Mouse (Mus musculus) heart, adult 11 months (tissue): ENCODE data around the gene Ager.

Experiments used
- DNase-seq: peaks from one replicate; pipeline ENCODE4 v3.0.0; 2022

Ager gene

DNA sequence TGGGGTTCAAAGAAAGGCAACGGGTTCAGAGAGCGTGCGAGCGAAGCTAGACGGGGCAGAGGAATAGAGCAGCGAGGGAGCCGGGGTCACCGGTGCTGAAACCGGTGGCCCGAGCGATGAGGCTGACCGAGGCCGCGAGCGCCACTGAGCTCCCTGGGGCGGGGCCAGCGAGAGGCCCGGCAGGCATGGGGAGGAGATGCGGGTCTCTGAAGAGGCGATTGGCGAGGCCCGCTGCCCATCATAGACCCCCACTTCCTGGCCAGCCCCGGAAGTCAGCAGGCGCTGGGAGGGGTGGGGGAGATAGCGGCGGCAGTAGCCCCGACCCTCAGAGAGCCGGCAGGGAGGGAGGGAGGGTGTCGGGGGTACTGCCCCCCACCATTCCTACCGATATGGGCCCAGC lies 7.9 kb downstream of the Ager start:
- peak; percentile 100 for DNase-seq

DNA sequence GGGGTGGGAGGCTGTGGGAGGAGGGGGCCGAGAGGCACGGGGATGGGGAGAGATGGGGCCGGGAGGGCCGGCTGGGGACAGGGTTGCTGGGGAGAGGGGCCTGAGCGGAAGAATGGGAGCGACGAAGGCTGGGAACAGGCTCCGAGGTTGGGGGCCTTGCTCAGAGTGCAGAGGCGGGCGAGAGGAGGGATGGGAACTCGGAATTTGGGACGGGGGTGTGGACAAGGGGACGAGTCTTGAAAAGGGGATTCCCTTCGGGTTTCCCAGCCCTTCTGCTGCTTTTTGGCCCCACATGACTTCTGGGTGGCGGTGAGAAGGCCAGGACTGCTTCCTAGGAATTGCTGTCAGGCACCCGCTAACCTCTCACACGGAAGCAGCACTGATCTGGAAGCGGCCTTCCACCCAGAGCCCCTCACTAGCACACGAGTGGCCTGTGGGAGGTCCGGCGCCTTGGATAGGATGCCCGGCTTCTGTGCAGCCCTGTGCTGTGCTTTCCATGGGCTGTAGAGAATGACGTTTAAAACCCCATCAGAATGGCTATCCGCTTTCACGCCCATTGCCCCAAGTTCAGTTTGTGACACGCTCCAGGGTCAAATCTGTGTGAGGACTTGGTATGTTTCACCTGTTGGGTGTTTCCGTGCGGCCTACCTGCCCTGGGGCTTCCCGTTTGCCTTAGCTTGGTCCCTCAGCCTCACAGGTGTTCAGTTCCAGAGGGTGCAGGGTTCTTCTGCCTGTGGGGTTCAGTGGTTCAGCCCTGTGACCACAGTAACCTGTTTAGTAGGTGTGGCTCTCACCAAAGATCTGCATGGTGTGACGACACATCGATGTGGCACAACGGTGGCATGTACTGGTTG lies 8.8 kb downstream of the Ager start:
- DNase-seq = peak; percentile 95

- no peak for DNase-seq
Observed at GRCm38 (mm10) chr17:34607997-34608396, 10.3 kb downstream of the Ager start.

DNA sequence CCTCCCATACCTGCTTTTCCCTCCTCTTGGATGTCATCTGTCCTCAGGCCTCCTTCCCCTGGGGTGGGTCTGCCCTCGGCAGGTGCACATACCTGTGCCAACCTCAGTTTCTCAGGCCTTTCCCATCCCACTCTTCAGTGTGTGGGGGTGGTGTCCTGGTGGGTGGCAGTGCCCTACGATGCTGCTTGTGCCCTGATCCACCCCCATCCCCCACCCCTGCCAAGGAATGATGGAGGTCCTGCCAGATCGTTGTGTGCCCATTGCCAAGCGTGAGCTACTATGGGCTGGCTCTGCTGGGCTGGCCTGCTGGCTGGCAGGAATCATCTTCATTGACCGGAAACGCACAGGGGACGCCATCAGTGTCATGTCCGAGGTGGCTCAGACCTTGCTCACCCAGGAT lies 13.4 kb downstream of the Ager start:
- DNase-seq = no peak

DNA sequence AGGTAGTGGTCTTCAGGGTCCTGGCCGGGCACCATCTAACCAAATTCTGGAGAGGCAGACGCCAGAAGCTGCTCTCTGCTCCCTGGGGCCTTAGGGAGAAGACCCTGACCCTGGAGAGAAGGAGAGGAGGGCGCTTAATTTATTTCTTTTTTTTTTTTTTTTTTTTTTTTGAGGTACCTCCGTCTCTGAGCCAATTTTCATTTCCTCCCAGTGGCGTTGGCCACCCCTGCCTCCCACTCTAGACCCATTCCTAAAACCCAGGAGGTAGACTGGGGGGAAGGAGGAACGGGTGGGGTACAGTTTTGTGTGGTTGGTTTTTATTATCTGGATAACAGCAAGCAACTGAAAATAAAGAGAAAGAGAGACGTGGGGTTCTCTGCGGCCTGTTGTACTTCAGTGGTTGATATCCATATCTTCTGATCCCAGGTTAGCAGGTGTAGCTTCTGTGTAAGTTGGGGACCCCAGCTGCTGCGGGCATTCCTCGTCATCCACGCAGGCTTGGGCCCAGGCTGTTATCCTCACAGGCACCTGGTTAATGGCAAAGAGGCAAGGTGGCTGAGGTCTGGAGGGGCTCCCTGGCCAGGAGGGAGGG lies 15.5 kb downstream of the Ager start:
- DNase-seq = no peak

- DNase-seq = no peak
Observed at GRCm38 (mm10) chr17:34613830-34614229, 16.2 kb downstream of the Ager start.

DNA sequence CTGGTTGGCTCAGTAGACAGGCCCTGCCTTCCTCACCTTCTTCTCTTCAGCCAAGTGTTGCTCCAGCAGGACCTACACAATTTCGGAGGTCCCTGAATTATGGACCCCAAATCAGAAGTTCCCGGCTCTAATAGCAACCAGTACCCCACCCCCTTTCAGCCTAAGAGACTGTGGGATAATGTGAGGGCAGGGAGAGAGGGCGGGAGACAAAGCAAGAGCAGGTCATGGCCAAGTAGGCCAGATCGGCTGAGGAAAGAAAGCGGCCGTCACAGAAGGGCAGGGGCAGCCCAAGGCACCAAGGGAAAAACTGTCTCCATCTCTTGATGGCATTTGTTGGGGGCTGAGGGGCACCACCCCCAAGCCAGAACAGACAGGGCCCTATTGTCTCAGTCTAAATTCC lies 18.2 kb downstream of the Ager start, which contains the start of gene Egfl8:
TSS of gene Egfl8 (minus strand) at position 101 of the 400 bp plus-strand sequence.
- DNase-seq = no peak

DNA sequence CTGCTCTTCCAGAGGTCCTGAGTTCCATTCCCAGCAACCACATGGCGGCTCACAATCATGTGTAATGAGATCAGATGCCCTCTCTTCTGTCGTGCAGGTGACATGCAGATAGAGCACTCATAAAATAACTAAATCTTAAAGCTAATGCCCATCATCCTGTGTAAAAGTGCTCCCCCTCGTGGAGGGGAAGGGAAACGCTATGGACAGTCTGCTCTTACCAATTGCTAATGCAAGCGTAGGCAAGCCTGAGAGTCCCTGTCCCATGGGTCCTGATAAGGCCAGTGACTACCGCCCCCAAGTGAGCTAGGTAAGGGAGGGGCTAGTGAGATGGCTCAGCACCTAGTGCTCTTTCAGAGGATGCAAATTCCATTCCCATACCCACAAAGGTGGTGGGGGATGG lies 21.3 kb downstream of the Ager start:
- DNase-seq = no peak

DNA sequence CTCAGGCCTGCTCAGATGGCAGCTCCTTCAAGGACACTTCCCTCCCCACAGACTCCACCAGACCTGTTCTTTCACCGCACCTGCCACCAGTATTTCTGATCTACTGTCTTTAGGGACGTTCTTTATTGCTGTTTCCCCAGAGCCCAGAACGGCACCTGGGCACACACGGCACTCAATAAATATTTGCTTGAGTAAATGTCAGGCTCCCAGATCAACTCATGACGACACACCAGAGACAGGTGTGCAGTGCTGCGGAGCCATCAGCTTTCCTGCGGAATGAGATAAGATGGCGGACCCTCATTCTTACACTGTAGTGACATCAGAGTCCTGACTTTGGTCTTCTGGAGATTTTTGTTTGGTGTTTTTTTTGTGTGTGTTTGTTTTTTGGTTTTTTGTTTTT lies 23.3 kb downstream of the Ager start:
- DNase-seq = no peak

- DNase-seq = no peak
Observed at GRCm38 (mm10) chr17:34623161-34623560, 25.5 kb downstream of the Ager start.

DNA sequence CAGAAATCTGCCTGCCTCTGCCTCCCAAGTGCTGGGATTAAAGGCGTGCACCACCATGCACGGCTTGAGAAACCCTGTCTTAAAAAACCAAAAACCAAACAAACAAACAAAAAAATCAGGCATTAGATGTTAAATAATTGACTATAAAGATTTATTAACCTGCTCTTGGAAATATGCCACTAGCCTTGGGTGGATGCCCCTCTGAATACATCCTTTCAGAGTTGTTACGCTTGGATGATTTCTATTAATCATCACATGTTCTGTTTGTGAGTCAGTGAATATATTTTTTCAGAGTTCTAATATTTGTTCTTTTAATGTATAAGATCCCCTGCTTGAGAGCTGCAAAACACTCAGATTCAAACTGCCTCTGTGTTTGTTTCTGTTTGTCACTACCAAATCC lies 27.3 kb downstream of the Ager start:
- DNase-seq = no peak

GRCm38 (mm10) chr17:34626062-34626772 lies 28.6 kb downstream of the Ager start:
- no peak for DNase-seq

DNA sequence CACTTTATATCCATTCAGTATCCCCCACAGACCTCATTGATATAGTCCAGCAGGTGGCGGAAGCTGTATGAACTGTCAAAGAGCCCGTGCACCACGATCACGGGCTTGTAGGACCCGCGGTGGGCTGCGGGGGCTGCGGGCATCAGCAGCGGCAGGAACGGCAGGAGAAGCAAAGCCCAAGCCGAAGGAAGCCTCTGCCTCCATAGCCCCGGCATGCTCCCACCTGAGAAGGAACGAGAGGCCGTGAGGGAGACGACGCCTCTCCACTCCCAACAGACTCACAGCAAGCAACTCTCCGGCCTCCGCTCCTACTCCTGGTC lies 29.1 kb downstream of the Ager start:
- peak; percentile 96 for DNase-seq

DNA sequence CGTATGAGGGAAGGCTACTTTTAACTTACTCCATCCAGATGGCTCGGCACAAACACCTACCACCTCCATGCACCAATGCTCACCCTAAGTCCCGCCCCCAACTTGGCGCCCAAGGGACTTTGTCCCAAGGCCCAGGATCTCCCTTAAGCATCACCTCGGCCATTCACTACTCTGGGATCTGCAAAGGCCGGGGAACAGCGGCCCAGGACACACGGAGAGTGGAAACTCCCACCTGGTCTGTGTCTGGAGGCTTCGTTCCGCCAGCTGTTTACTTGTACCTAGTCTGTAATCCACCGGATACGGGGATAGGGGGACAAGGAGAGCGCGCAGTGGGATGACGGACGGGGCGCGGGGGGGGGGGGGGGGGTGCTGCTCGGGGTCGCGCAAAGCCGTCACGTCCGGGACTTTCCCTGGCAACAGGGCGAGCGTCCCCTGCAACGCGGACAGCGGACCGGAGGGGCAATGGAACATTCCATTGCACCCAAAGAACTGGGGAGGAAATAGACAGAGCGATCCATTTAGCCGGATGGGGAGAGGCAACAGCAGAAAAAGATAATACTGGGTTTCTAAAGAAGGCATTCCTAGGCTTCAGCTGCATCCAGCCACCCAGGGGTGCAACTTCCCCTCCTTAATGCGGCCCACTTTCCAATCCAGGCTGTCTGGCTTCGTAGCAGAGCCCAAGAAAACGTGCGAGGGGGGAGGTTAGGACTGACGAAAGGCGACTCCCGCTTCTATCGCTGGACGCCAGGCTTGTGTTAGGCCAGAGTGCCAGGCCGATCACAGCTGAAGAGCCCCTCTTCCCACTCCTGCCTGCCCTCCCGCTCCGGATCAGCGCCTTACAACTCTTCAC lies 29.7 kb downstream of the Ager start:
- peak; percentile 99 for DNase-seq

- peak; percentile 97 for DNase-seq
Observed at GRCm38 (mm10) chr17:34627943-34628643, 30.4 kb downstream of the Ager start, which contains the start of gene Ppt2. Ppt2 (minus strand) TSS chr17:34628510.

- no peak for DNase-seq
Observed at GRCm38 (mm10) chr17:34628644-34628967, 30.9 kb downstream of the Ager start.

GRCm38 (mm10) chr17:34629221-34629751 lies 31.6 kb downstream of the Ager start, which contains the start of gene Prrt1:
Prrt1 (plus strand) TSS chr17:34629533.
- DNase-seq = peak; percentile 95

DNA sequence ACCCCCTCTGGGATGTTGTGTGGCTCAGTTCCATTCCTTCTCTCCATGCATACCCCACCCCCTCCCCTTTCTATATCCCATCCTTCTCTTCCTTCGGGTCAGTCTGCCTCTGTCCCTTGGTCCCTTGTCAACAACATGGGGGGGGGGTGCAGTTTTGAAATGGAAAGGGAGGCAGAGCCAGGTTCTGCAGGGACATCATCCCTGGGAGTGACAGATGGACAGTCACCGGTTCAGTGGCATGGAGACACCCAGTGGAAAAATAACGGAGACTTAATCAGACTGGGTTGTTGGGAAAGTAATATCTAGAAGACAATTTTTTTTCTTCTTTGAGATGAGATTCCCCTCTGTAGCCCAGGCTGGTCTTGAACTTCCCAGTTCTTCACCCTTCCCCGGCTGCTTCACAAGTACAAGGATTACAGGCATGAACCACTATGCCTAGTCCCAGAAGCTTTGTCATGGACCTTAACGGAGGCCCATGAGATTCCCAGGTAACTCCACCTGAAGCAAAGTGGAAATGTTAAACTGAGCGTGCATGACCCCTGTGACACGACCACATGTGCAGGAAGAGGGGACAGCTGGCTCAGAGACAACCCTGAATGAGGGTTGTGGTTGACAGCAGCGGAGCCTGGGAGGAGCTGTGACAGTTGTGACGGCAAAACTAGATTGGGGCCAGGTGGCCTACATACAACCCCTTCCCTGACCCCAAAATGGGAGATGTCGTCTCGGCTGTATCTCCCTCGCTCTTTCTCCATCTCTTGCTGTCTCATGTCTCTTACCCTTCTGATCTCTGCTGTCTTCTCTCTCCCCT lies 32.3 kb downstream of the Ager start:
- no peak for DNase-seq

GRCm38 (mm10) chr17:34630761-34631301 lies 33.2 kb downstream of the Ager start:
- DNase-seq = peak; percentile 96

DNA sequence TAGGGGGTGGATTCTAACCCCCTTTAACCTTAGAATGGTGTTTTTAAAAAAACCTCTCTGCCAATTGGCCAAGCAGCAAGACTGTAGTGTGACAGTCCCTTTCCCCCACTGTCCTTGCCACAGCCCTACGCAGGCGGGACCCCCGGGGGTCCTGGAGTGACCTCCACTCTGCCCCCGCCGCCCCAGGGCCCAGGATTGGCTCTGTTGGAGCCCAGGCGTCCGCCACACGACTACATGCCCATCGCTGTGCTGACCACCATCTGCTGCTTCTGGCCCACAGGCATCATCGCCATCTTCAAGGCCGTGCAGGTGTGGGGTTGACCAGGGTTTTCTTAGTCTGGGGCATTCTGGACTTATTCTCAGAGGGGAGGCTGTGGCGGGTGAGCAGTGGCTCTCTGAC lies 34.0 kb downstream of the Ager start:
- no peak for DNase-seq

DNA sequence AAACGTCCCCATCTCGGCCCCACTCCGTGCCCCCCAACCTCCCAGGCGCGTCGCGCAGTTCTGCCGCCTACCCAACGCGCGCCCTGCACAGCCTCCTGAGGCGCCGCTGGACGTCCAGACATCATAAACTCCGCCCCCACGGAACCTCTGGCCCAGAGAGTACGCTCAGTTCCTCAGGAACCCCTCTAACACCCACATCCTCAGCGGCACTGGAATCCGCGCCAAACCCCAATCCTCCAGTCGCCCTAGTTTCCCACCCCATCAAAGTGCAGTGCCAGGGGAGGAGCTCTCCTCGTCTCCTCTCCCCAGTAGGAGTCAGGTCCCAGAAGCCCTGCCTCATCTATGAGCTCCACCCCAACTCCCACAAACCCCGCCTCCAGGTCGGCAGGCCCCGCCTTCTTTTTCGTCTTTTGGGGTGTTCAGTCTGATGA lies 34.6 kb downstream of the Ager start:
- peak; percentile 99 for DNase-seq
